Mouse (Mus musculus): ENCODE results near the gene Gnb1.

DNA sequence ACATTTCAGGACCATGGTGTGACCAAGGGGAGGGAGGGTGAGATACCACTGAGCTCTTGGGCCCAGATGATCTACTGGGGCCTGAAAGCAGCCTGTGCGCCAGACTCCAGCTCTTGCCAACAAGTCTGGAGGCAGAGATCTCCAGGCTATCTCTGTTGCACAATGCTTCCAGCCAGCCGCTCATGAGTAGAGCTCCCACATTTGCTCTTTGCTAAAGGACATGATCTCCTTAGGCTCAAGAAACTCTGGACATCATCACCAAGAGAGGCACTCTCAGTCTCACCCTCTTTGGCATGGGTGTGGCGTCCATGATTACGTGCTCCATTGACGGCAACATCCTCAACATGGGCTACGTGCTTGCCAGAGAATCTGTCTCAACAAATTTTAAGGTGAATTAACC, 27.6 kb upstream of the Gnb1 start:
- TF ChIP-seq CTCF (IDR thresholded peaks at IDR 0.05; ENCODE audit: borderline replicate concordance, insufficient read depth, low read depth, low read length) = no peak
- no peak for TF ChIP-seq POLR2A (IDR thresholded peaks at IDR 0.05; ENCODE audit: borderline replicate concordance, insufficient read depth, low read length)

Data from cerebellum, adult 2 months (tissue).